Mouse (Mus musculus): ENCODE data around the gene Mycbpap.

DNA sequence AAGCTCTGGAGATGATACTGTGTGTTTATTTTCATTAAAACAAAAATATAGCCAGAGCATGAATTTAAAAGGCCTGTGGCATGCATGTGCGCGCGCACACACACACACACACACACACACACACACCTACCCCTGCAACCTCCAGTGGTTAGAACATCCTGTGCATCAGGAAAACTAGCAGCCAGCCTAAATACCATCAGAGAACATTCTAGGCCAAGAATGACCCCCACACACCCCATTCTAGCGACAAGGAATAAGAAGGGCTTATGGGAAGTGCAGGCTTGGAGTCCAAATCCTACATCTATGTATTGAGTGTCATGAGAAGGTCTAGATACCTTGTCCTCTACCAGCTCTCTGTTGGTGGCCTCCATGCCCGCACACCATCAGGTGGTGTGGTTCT, 41.8 kb upstream of the Mycbpap start:
- TF ChIP-seq POLR2A (IDR thresholded peaks at IDR 0.05; ENCODE audit: low read depth, low read length) (no peak), PAX5 (IDR thresholded peaks at IDR 0.05; ENCODE audit: low read length) (no peak), GABPA (IDR thresholded peaks at IDR 0.05; ENCODE audit: insufficient replicate concordance, low read depth, low read length) (no peak), RAD21 (IDR thresholded peaks at IDR 0.05; ENCODE audit: low read depth, low read length) (no peak), CHD2 (IDR thresholded peaks at IDR 0.05; ENCODE audit: low read length) (no peak), CTCF (conservative IDR thresholded peaks at IDR 0.05 in 1 of 2, IDR thresholded peaks at IDR 0.05 in 1 of 2; ENCODE audit: low read depth in 2 of 2, low read length in 2 of 2) (no peak), ZKSCAN1 (IDR thresholded peaks at IDR 0.05; ENCODE audit: borderline replicate concordance, low read depth, low read length) (no peak)

Measured in CH12.LX (cell line).